Mouse (Mus musculus): ENCODE measurements around the gene Epha10.

DNA sequence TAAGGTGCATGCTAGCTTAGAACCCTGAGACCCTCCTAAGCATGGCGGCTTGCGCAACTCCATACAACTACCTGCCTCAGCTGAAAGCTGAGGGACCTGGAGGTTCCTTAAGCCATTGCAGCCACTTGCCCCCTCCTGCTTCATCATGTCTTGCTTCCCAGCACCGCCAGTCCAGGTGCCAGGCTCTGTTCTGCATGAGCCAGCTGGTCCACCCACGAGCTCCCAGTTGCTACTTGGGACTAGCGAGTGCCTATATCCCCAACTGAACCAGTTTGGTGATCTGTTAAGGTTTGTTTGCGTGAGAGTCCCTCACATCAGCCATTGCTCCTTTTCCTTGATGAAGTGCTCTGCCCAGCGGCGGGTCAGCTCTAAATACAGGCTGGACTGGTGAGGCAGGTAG, 24.4 kb upstream of the Epha10 start:
- no peak for TF ChIP-seq POLR2A (IDR thresholded peaks at IDR 0.05; ENCODE audit: control insufficient read depth, low read depth, low read length)
- TF ChIP-seq CTCF (IDR thresholded peaks at IDR 0.05; ENCODE audit: control insufficient read depth, insufficient read depth, insufficient replicate concordance, low read depth, low read length) = no peak
